Mouse (Mus musculus) gastrocnemius, postnatal 14 days (tissue): ENCODE data around the gene Gm37240. TPM values are rescaled to one million over a fixed set of nuclear protein-coding genes. Genes with fewer than 3 reads are reported as not detected.

Experiments used
- DNase-seq: peaks from one replicate; pipeline ENCODE4 v3.0.0; 2021; ENCODE audit warnings: mixed read lengths
- intact Hi-C: fragments of 180-260 bp; cut with DNase I; formaldehyde crosslinking; loops from one replicate; pipeline ENCODE4 v1.15.1; 2025; ENCODE audit warnings: low total_unique reads
- total RNA-seq, 2 experiments: library from RNA; stranded (reverse); gene quantifications; 2 replicates each; pipeline ENCODE4 v1.2.3; 2021

Gene Gm37240
- total RNA-seq, 2 experiments from 2014 or later, result 32.3 to 43.3 TPM

DNA sequence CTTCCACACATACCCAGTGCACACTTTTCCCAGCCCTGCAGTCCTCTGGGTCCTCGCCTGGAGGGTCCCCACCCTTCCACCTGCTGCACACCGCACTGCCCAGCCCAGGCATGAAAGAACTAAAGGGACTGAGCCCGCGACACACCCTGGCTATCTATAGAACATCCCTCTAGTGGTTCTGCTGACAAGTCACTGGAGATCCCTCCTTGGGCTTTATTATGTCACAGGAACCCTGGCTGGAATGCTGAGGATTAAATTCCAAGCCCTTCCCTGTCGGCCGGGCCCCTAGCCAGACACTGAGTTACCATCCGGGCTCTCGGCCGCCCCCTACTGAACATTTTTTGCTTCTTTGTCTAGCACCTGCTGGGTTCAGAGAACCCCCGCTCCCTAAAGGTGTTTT, 612.2 kb downstream of the Gm37240 start:
- DNase-seq, result peak; percentile 81
- intact Hi-C loops, result no loop called here

DNA sequence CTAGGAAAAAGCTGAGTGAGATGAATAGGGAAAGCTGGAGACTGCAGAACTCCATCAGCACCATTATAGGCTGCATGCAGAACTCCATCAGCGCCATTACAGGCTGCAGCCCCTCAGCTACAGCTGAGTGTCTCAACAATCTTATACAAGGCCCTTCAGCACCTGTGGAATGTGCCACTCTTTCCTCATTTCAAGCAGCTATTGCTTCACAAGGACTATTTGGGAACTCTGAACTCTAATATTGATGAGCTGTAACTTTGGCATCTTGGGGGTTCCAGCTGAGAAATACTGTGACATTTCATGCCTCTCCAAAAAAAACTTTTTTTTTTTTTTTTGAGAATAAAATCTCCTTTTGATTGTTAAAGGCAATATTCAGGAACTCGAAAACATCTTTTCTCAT, 615.8 kb downstream of the Gm37240 start:
- DNase-seq, result no peak
- intact Hi-C loops, result no loop called here

DNA sequence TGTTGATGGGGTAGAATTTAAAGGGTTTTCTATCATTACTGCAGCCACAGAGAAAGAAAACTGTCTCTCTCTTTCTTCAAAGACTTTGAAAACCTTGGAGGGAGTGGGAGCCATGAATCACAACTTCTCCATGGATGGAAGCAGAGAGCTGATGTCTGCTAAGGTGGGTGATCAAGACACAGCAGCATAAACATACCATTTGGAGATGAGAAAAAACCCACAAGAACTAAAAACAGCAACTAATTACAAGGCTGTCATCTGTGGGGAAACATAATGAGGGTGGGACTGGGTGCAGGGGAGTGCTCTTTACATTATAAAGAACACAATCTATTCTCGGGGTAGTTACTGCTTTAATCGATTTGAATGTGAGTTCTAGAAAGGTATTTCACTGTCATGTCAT, 622.4 kb downstream of the Gm37240 start:
- intact Hi-C loops, result no loop called here
- DNase-seq, result no peak

DNA sequence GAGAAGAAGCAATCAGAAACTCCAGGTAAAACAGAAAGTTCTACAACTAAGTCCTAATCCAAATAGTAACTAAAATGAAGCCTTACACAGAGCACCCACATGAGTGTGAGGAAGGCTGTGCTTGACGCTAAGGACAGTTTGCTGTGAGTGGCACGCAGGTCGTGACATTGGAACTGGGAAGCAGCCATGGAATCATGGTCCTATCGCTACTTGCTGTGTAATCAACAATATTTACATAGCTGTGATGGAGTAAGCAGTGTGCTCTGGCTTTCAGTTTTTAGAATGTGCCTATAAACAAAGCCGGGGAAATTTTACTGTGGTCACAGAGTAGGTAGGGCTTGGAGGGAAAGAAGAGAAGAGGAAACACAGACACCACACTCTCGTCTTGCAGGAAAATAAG, 622.8 kb downstream of the Gm37240 start:
- intact Hi-C loops, result no loop called here
- no peak for DNase-seq

DNA sequence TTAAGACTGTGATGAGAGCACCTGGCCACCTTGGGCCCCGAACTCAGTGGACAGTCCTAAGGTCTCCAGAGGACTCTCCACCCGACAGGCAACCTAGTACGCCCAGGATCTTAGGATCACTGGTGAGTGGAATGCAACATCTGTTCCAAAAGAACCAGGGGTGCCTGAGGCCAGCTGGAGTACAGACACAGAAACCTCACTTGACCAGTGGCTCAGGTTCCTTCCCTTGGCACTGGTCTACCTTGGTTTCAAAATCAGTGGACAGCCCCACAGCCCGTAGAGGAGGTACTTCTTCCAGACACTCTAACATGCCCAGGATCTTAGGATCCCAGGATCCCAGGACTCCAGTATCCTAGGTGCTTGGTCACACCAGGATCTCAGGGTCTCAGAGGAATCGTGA, 632.8 kb downstream of the Gm37240 start:
- DNase-seq, result peak; percentile 22
- intact Hi-C loops, result no loop called here

DNA sequence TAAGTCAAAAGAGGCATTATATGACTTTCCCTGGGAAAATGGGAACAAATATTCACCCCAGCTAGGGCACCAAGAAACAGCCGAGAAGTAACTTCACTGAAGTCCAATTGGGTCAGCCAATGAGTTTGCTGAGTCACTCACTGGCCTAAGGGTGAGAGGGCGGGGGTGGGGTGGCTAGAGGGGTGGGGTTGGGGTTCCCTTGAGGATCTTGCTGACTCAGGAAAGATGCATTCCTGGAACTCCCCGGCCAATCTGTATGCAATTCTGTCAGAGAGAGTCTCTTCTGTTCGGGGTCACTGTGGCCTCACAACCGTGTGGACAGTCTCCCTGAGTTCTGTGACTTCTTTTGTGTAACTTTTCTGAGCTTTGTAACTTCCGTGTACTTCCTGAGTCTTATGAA, 635.7 kb downstream of the Gm37240 start:
- DNase-seq, result no peak
- intact Hi-C loops, result no loop called here

DNA sequence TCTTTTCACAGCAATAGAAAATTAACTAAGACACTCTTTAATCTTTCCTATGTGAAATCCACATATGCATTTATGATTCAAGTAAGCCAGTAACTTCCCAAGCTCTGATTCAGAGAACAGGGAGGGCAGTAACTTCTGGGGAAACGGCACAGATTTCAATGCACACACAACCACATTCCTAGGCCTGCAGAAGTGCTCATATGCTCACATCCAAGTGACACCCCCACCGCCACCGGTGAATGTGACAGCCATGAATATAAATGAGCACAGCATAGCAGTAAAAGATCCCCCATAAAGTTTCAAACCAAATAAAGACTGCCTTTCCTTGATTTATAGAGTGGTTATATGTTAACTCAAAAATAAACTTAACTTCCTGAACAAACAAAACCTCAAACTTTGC, 641.2 kb downstream of the Gm37240 start:
- intact Hi-C loops, result no loop called here

DNA sequence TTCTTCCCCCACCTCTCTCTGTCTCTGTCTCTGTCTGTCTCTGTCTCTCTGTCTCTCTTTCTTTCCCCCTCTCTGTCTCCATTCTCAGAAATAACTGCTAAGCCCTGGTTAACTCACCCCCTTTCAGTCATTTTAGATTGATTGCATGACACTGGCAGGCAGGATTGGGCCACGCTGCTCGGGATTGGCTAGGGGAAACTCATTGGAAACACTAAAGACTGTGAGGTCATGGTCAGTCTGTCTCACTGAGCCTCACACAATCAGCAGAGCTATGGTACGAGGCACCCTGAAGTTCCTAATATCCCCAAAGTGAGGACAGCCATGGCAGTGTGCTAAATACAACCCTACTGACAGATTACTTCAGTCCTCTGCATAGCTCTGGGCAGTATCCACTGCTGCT, 650.8 kb downstream of the Gm37240 start:
- no peak for DNase-seq
- intact Hi-C loops, result no loop called here

More for the DNA sequence above, 641.2 kb downstream of the Gm37240 start:
- no peak for DNase-seq

DNA sequence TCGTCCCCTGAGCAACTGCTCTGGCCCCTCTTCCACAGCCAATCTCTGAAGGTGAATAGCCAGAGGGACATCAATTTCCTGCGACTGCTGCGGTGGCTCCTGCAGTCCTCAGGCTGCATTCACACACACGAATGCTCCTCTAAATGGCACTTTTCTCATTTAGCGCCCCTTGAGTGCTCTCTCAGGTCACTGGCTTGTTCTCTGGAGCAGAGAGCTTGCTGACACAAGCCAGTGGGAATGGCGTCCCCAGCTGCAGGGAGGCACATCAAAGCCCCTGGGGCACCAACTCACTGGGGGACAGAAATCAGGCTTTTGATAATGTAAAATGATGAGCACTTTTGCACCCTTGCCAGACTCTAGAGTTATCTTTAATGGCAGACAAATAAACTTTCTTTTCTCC, 654.5 kb downstream of the Gm37240 start:
- no peak for DNase-seq

DNA sequence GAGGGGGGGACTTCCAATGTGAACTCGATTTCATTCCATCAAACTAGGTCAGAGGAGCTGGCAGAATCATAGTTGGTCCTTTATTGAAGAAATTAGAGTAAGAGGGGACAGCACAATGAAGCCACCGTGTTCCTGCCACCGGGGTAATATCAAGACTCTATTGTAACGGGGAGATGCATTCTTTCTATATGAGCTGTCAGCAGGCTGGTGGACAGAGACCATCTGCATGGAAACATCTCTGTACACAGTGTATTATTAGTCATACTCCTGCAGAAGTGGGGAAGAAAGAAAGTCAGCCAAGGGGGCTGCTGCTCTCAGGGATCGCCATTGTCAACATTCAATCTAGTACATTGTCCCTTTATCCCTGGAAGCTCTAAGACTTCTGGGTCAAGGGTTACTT, 665.3 kb downstream of the Gm37240 start:
- intact Hi-C loops, result no loop called here
- no peak for DNase-seq

More for the DNA sequence above, 654.5 kb downstream of the Gm37240 start:
- intact Hi-C loops, result no loop called here

DNA sequence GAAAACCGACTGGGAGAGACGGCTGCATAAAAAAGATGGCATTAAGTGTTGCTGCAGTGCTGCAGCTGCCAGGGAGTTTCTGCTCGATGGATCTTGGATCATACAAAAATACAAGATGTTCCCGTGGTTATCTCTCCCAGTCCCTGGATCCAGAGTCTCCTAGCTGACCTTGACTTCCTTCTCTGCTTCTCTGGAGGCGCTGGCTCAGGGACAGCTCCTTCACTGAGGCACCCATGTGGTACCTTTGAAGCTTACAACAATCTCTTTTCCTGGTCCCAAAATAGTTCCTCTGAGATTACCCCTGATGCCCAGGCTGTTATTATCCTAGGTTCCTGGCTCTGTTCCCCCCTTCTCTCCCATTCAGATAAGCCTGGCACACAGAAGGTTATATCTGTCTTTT, 672.4 kb downstream of the Gm37240 start:
- intact Hi-C loops, result no loop called here
- no peak for DNase-seq

DNA sequence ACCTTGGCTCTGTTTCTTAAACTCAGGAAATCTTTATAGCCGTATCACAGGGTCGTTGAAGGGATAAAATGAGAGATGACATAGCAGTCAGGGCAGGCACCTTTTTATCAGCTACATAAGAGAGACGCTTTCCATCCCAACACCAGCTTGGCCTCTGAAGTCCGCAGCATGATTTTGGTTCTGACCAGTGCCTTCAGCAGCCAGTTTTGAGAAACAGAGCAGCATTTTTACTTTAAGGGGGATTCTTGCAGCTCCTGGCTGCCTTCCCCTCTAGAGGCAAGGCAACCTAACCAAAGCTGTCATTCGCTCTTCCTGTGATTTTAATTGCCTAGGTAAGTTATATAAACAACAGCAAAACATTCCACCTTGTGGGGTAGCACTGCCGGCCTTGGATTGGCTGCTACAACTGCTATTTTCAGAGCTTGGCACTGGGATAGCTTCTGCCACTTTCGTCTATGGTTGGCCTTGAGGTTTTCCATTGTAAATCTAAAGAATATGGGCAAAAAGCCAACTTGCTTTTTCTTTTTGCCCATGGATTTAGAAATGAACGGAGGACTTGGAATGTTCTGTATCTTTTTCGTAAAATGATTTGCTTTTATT, 674.5 kb downstream of the Gm37240 start:
- intact Hi-C loops, result no loop called here
- no peak for DNase-seq

DNA sequence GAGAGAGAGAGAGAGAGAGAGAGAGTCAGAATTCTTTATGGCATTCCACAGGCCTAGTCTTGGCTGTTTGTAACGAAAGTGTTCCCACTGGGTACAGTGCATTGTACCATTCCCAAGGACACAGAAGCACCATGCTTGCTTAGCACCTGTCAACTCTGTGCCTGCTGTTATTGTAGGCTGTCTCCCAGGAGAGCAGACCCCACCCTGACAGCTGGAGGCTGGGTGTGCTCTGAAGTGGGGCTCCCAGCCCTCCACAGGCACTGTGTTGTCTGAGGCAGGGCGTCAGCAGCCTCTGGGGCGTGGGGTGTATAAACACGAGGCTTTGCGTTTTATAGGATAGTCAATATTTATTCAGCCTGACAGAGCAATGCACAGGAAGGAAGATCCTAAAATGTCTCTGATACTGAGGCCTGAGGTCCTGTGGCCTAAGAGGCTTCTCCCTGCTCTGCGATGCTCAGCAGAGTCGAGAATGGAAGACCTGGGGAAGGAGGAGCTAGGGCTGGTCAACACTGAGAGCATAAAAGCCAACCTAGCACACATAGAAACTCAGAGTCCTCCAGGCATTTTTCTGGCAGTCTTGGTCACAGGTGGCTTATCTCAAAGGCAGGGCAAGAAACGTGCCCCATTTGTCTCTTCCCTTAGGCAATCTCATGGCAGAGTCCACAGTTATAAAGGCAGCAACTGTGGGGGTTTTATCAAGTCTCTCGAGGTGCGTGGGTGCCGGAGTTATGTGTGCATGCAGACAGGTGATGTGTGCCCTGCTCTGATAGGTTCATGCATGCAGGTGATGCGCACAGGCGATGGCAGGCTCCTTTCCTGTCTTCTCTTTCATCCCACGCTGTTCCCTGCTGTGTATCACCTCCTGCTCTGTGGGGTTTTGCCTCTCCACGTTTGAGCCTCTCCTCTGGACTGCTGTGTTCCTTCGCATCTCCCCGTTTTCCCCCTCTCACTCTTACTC, 677.2 kb downstream of the Gm37240 start:
- intact Hi-C loops, result no loop called here

DNA sequence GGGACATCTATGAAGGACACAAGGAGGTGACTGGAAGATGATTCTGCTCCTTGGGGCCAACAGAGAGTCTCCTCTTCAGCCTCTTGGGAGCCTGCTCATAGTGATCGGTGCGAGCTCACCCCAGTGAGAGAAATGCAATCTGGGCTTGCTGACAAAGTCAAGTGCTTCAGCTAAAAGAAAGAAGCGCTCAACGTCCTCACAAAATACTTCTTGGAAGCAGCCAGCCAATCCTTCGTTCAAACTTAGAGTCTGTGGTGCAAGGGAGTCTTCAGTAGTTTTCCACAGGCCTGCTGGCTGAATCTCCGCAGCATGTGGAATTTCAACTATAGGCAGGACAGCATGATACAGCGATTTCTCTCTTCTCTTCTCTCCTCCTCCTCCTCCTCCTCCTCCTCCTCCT, 680.8 kb downstream of the Gm37240 start:
- DNase-seq, result no peak
- intact Hi-C loops, result no loop called here

More for the DNA sequence above, 677.2 kb downstream of the Gm37240 start:
- no peak for DNase-seq

DNA sequence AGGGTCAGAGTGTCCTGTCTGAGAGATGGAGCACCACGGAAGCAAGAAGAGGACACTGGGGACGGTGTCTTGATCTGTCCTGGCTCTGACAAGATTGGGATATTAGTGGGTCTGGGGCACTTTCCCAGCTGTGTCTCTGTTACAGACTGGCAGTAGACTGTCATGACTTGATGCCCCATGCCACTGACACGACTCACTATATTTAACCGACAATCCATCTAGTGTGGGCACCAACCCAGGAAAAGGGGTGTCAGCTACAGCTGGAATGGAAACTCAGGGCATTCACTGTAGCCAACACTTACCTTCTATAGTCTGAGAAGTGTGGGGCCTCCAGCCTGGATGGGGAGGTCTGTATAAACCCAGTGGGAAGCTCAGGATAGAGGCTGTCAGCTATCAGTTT, 681.4 kb downstream of the Gm37240 start:
- intact Hi-C loops, result no loop called here
- peak; percentile 11 for DNase-seq

DNA sequence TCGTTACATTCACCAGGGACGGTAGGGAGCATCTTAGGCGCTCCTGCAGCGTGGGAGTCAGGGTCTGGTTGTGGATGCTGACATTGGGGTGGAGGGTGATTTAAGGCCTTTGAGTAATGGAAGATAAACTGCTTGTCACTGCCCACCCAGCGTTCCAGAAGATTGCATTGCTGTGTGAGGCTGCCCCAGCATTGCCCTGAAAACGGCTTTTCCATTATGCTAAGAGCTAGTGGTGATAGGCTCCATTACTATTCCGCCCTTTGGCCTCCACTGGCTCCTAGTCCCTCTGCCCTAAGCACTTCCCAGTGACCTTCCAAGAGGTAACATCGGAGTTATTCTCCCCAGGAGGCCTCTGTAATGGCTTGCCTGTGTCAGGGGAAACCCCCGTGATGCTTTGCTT, 683.7 kb downstream of the Gm37240 start:
- DNase-seq, result no peak
- intact Hi-C loops, result no loop called here

DNA sequence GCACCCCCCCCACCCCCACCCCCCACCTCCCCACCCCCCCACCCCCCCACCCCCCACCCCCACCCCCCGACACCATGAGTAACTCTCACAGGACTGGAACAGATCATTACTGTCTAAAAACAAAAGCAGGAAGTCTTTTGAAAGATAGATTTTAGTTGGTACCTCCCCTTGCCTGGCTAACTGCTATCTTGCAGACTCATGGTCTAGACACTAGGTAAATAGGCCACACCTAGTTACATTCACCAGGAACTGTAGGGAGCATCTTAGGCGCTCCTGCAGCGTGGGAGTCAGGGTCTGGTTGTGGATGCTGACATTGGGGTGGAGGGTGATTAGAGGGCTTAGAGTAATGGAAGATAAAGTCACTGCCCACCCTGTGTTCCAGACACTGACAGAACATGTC, 684.6 kb downstream of the Gm37240 start:
- DNase-seq, result no peak
- intact Hi-C loops, result no loop called here

DNA sequence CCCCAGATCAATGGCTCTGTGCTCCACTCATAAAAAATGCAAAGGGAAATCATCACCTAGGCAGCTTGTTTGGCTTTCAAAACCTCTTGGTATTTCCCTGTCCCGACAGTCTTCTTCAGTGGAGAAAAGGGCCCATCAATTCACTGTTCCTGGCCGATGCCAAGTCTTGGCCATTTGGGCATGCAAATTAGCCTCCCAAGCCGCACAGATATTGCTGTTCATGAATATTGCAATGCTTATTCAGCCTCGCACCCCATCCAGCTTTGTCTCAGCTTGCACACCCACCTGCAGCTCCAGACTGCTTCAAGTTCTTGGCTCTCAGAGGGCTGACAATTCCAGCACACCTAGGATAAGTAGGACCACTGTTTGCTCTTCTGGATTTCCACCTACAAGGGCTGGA, 685.5 kb downstream of the Gm37240 start:
- intact Hi-C loops, result no loop called here
- DNase-seq, result no peak

DNA sequence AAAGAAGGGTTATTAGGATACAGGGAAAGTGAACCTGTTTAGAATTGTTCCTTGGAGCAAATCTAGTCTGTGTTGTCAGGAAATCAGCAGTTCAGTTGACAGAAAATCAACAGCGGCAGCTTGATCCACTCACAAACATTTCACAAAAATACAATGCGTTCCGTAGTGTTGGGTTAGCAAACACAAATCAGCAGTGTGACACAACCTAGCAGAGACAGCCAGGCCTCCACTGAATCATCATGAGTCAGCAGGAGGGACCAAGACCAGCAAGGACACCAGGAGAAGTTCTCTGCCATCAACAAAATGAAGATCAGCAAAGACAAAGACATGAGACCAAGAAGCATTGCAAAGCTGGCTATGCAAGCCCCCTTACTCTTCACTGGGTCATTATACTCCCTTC, 688.8 kb downstream of the Gm37240 start:
- intact Hi-C loops, result no loop called here
- no peak for DNase-seq

DNA sequence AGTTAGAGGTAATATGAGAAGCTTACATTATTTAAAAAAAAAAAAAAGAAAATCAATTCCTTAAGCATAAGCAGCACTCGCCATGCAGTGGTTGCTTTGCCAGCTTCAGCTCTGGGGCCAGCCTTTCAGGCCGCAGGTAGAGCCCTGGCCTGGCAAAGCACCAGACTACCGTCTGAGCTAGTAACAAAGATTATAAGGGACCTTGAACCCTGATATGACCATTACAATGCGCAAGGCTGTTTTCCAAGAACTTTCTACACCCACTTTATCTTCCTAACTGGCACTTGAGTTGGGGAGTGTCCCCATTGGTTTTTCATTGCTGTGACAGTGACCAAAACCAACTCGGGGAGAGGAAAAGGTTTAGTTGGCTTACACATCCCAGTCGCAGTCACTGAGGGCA, 690.2 kb downstream of the Gm37240 start:
- DNase-seq, result no peak
- intact Hi-C loops, result no loop called here

DNA sequence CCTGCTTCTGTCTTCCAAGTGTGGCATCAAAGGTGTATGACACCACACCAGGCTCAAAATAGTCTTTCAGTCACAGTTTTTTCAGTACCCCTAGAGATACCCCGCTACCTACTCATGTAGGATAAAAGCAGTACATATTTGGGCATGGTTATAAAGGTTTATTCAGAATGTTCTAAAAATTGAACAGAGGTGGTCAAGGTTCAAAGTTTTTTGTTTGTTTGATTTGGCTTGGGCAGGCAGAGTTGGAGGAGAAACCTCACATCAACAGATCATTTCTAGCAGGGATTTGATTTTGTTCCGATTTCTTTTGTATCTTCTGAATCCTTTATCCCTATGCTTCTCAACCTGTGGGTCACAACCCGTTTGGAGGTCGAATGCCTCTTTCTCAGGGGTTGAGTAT, 690.7 kb downstream of the Gm37240 start:
- intact Hi-C loops, result no loop called here

More for the DNA sequence above, 690.7 kb downstream of the Gm37240 start:
- DNase-seq, result no peak
